In genomic region chr17:8846506-8846905, GRCm38 (mm10) we compare ENCODE assay signal across 23 mouse cellular contexts.
DNase-seq lines count a peak whose midpoint lies in the region; ATAC-seq lines count a peak whose summit lies in the region.
"Had no signal": no experiment of that assay in that cellular context is flagged by ENCODE, and none has a peak within 500 bp of the region (broad histone marks: within the 10 kb centered on the region; RNA-seq: fewer than 3 reads in every experiment).

No protein-coding gene starts in this region.

- no peak overlapping the region for H3K27ac ChIP-seq in forebrain, embryonic 12.5 days
- H3K27ac ChIP-seq: embryonic facial prominence, embryonic 10.5 days; heart, embryonic 10.5 days; hindbrain, embryonic 13.5 days; intestine, embryonic 15.5 days; layer of hippocampus, adult 2 months; limb, embryonic 10.5 days; liver, embryonic 15.5 days; midbrain, embryonic 13.5 days had no signal

- no peak overlapping the region for H3K4me3 ChIP-seq in forebrain, embryonic 12.5 days (replicated peaks)
- H3K4me3 ChIP-seq: embryonic facial prominence, embryonic 10.5 days; heart, embryonic 10.5 days; hindbrain, embryonic 13.5 days; intestine, embryonic 15.5 days; layer of hippocampus, adult 2 months; limb, embryonic 10.5 days; liver, embryonic 15.5 days; midbrain, embryonic 13.5 days had no signal

- H3K4me1 ChIP-seq in forebrain, embryonic 12.5 days: peaks cover 15% of the 10 kb centered on the region
- H3K4me1 ChIP-seq: heart, embryonic 10.5 days had no signal

- H3K9ac ChIP-seq in forebrain, embryonic 12.5 days: no peak overlapping the region
- H3K9ac ChIP-seq: forebrain, postnatal 0 days; hindbrain, embryonic 13.5 days; intestine, embryonic 15.5 days; liver, embryonic 15.5 days; midbrain, embryonic 13.5 days had no signal

- ATAC-seq in forebrain, embryonic 12.5 days (ENCODE audit: low FRiP score): no peak
- ATAC-seq: forebrain, postnatal 0 days; intestine, embryonic 15.5 days; midbrain, embryonic 13.5 days had no signal

- no peak overlapping the region for H3K4me2 ChIP-seq in forebrain, embryonic 12.5 days
- H3K4me2 ChIP-seq: hindbrain, embryonic 13.5 days; intestine, embryonic 15.5 days; liver, embryonic 15.5 days; midbrain, embryonic 13.5 days had no signal

- H3K9me3 ChIP-seq in forebrain, embryonic 12.5 days: no peaks in the 10 kb centered on the region
- H3K9me3 ChIP-seq: embryonic facial prominence, embryonic 10.5 days; heart, embryonic 10.5 days; hindbrain, embryonic 13.5 days; intestine, embryonic 15.5 days; limb, embryonic 10.5 days; liver, embryonic 15.5 days; midbrain, embryonic 13.5 days had no signal

- DNase-seq in adrenal gland, postnatal 14 days: peak; percentile 11
- no peak for DNase-seq in adrenal gland, postnatal 25 days
- DNase-seq in lung, postnatal 10 days: peak; percentile 39
- DNase-seq in lung, adult 18-20 months: no peak
- DNase-seq in natural killer cell, adult 2 months (ENCODE audit: low spot score in 2 of 2): peak; percentile 13 to 14
- peak; percentile 53 for DNase-seq in thymus, postnatal 4 days
- no peak for DNase-seq in testis, postnatal 10 days (ENCODE audit: low spot score)
- DNase-seq: cerebellum, adult 11-12 months; cerebellum, postnatal 36 days; forebrain, postnatal 0 days; gastrocnemius, postnatal 25 days; heart, postnatal 14 days; lung, postnatal 36 days had no signal

- H3K36me3 ChIP-seq in forebrain, embryonic 12.5 days (replicated peaks): no peaks in the 10 kb centered on the region
- H3K36me3 ChIP-seq: embryonic facial prominence, embryonic 10.5 days; heart, embryonic 10.5 days; hindbrain, embryonic 13.5 days; intestine, embryonic 15.5 days; limb, embryonic 10.5 days; liver, embryonic 15.5 days; midbrain, embryonic 13.5 days had no signal

- 79% methylated on average over 6 of the region's 6 CpGs for whole genome bisulfite sequencing in forebrain, embryonic 12.5 days

- no peaks in the 10 kb centered on the region for H3K27me3 ChIP-seq in forebrain, embryonic 12.5 days
- H3K27me3 ChIP-seq: CH12.LX; hindbrain, embryonic 13.5 days; intestine, embryonic 15.5 days; liver, embryonic 15.5 days; midbrain, embryonic 13.5 days had no signal

Comparison
In these comparisons a context has a peak if more than half of its experiments do, and no peak if none do; other contexts are left out.
1. DNase-seq: peak in adrenal gland, postnatal 14 days (single experiment), lung, postnatal 10 days (single experiment), natural killer cell, adult 2 months (2 of 2) and thymus, postnatal 4 days (single experiment); none in adrenal gland, postnatal 25 days (single experiment), lung, adult 18-20 months (0 of 2) and testis, postnatal 10 days (single experiment).